Mouse (Mus musculus) limb, embryonic 14.5 days (tissue): ENCODE data around the gene Dync1li2. TPM values are rescaled to one million over a fixed set of nuclear protein-coding genes. Genes with fewer than 3 reads are reported as not detected.

Source experiments
- ATAC-seq: fragments of 200-750 bp; cut with Nextera tagmentation; 2 replicates; pipeline ENCODE4 v1.8.0; 2017; ENCODE audit warnings: low read depth, moderate number of reproducible peaks, moderate TSS enrichment; ENCODE audit not compliant: low FRiP score
- DNase-seq: peaks from one replicate; pipeline ENCODE4 v3.0.0-alpha.2; 2015; ENCODE audit warnings: low spot score
- H3K27ac ChIP-seq: fragments of 300-500 bp; sonication (generic); replicated peaks from 2 replicates; pipeline ENCODE4 v1.5.1; 2014; ENCODE audit warnings: low read depth, mild to moderate bottlenecking, low read length, moderate library complexity, mixed read lengths
- H3K27me3 ChIP-seq: fragments of 300-500 bp; sonication (generic); 2 replicates; pipeline ENCODE4 v1.6.1; 2014; ENCODE audit warnings: low read length, mixed read lengths; ENCODE audit not compliant: control insufficient read depth, insufficient read depth
- H3K36me3 ChIP-seq: fragments of 300-500 bp; sonication (generic); 2 replicates; pipeline ENCODE4 v1.6.1; 2014; ENCODE audit warnings: mild to moderate bottlenecking, low read length, moderate library complexity, mixed read lengths; ENCODE audit not compliant: control insufficient read depth, insufficient read depth
- H3K4me1 ChIP-seq: fragments of 300-500 bp; sonication (generic); 2 replicates; pipeline ENCODE4 v1.6.1; 2014; ENCODE audit warnings: antibody characterized with exemption, low read length, mixed read lengths; ENCODE audit not compliant: control insufficient read depth, insufficient read depth
- H3K4me2 ChIP-seq: fragments of 300-500 bp; sonication (generic); replicated peaks from 2 replicates; pipeline ENCODE4 v1.6.1; 2014; ENCODE audit warnings: low read depth, mild to moderate bottlenecking, low read length, moderate library complexity; ENCODE audit not compliant: severe bottlenecking
- H3K4me3 ChIP-seq: fragments of 300-500 bp; sonication (generic); replicated peaks from 2 replicates; pipeline ENCODE4 v1.5.1; 2014; ENCODE audit warnings: low read length
- H3K9ac ChIP-seq: fragments of 300-500 bp; sonication (generic); 2 replicates; pipeline ENCODE4 v1.6.1; 2014; ENCODE audit warnings: mild to moderate bottlenecking, low read depth, low read length, moderate library complexity; ENCODE audit not compliant: severe bottlenecking
- H3K9me3 ChIP-seq: fragments of 300-500 bp; sonication (generic); 2 replicates; pipeline ENCODE4 v1.6.1; 2016; ENCODE audit warnings: low read length; ENCODE audit not compliant: control insufficient read depth
- POLR2A ChIP-seq: fragments of 200-500 bp; IDR thresholded peaks from 2 replicates; pipeline ENCODE4 v1.8.0; 2012; ENCODE audit warnings: inconsistent platforms, mild to moderate bottlenecking, moderate library complexity, borderline replicate concordance; ENCODE audit not compliant: insufficient read depth, insufficient read length; ENCODE audit errors: extremely low read depth
- whole genome bisulfite sequencing: fragments of 180-500 bp; shearing (Covaris S2); extraction: QIAGEN DNeasy Blood & Tissue Kit; methylation state at CpG from one replicate; pipeline ENCODE4 v1.1.7; 2014; 5-methylcytosine and 5-hydroxymethylcytosine counted together
- polyA plus RNA-seq, 2 experiments: library from polyadenylated mRNA; depleted of rRNA in 1 of 2; stranded (reverse) in 1 of 2; unstranded in 1 of 2; fragments of >200 nt; fragmentation: Nextera tagmentation in 1 of 2; extraction: Ambion mirVana in 1 of 2; gene quantifications; 2 replicates each; pipeline versions ENCODE4 v1.2.1 to v1.2.3; 2012 to 2014

Gene Dync1li2
- polyA plus RNA-seq, 2 experiments: 48.8 to 64.7 TPM

DNA sequence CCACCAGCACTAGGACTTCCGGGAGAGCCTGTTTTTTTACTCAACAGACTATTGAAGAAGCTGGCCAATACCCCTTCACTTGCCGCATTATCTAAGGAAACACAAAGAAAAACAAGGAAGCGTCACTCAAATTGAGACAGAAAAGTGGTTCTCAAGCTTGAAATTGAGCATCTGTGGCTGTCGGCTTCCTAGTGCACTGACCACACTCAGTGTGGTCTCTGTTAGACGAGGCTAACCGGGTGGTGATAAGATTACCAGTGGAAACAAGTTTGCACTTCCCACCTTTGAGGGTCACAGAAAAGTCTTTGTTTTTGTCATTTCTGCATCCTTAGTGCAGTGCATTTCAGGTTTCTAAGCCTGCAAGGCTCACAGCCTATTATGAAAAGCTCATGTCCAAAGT is 20.5 kb downstream of the Dync1li2 start:
- 94% methylated on average over 6 of the region's 6 CpGs for WGBS
- Histone ChIP-seq H3K4me1 (no peaks in the 10 kb centered on the region), H3K9me3 (no peaks in the 10 kb centered on the region), H3K4me3 (no peak overlapping the region), H3K27ac (no peak overlapping the region), H3K27me3 (no peaks in the 10 kb centered on the region), H3K36me3 (peaks cover 96% of the 10 kb centered on the region), H3K4me2 (no peak overlapping the region), H3K9ac (no peak overlapping the region)
- ATAC-seq (no peak), DNase-seq (no peak)
- TF ChIP-seq POLR2A: no peak

DNA sequence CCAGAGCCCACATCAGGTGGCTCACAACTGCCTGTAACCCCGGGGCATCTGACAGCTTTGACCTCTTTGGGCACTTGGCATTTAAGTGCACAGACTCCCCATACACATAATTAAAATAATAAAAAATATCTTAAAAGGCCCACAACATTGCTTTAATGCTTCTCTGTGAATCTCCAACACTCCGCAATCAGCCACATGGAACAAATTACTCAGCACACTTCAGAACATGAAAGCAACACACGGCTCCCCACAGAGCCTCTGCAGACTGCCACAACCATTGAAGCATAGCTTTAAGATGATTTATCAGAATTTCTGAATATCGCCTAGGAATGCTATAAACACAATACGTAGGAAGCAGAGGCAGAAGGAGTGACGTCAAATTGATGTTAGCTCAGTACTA is 26.8 kb downstream of the Dync1li2 start:
- Histone ChIP-seq H3K9me3 (no peaks in the 10 kb centered on the region), H3K4me3 (no peak overlapping the region), H3K27me3 (no peaks in the 10 kb centered on the region), H3K36me3 (peaks cover 39% of the 10 kb centered on the region), H3K27ac (no peak overlapping the region), H3K4me2 (no peak overlapping the region), H3K4me1 (no peaks in the 10 kb centered on the region), H3K9ac (no peak overlapping the region)
- WGBS: 60% methylated on average over 6 of the region's 6 CpGs
- no peak for TF ChIP-seq POLR2A
- no peak for DNase-seq
- no peak for ATAC-seq

DNA sequence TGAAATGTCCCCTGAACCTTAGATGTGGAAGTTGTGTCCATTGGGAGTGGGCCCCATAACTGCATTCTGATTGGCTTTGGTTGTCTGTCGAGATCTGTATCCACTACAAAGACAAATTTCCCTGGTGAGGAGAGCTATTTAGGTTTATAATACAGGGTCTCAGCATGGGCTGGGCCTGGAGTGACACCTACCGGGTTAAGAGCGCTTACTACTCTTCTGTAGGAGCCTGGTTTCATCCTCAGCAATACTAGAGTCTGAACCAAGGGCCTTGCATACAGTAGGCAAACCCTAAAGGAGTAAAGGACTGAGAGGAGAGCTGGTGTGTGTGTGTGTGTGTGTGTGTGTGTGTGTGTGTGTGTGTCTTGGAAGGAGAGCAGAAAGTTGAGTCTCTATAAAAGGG is 28.6 kb downstream of the Dync1li2 start:
- H3K27ac ChIP-seq: no peak overlapping the region
- no peaks in the 10 kb centered on the region for H3K4me1 ChIP-seq
- H3K4me2 ChIP-seq: no peak overlapping the region
- ATAC-seq: no peak; the same call in 1 of the 2 replicates
- DNase-seq: no peak
- H3K4me3 ChIP-seq: no peak overlapping the region
- H3K9me3 ChIP-seq: no peaks in the 10 kb centered on the region
- no peaks in the 10 kb centered on the region for H3K27me3 ChIP-seq
- no peak overlapping the region for H3K9ac ChIP-seq
- 55% methylated on average over 3 of the region's 3 CpGs for WGBS
- TF ChIP-seq POLR2A: no peak
- peaks cover 21% of the 10 kb centered on the region for H3K36me3 ChIP-seq

DNA sequence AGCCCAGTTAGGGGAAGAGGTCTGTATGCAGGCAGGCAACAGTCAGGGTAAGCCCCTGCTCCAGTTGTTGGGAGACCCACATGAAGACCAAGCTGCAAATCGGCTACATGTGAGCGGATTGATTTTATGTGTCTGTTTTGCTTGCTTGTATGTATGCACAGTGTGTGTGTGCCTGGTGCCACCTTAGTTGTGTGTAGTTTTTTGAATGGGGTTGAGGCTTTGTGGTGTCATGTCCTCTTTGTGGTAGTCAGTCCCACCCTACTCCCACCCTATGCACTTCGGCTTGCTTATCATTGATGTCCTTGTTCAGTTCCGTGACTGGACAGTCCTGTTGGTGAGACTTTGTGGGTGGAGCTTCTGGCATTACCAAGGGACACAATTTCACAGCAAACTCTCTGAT is 29.1 kb downstream of the Dync1li2 start:
- no peaks in the 10 kb centered on the region for H3K4me1 ChIP-seq
- no peak overlapping the region for H3K4me2 ChIP-seq
- DNase-seq: no peak
- 0 out of 2 replicates have a peak, but pooled peaks have one; percentile 21 for ATAC-seq
- no peak overlapping the region for H3K4me3 ChIP-seq
- WGBS: 82% methylated on average over 4 of the region's 4 CpGs
- H3K27me3 ChIP-seq: no peaks in the 10 kb centered on the region
- no peak for TF ChIP-seq POLR2A
- no peak overlapping the region for H3K27ac ChIP-seq
- H3K36me3 ChIP-seq: peaks cover 17% of the 10 kb centered on the region
- H3K9me3 ChIP-seq: no peaks in the 10 kb centered on the region
- no peak overlapping the region for H3K9ac ChIP-seq

DNA sequence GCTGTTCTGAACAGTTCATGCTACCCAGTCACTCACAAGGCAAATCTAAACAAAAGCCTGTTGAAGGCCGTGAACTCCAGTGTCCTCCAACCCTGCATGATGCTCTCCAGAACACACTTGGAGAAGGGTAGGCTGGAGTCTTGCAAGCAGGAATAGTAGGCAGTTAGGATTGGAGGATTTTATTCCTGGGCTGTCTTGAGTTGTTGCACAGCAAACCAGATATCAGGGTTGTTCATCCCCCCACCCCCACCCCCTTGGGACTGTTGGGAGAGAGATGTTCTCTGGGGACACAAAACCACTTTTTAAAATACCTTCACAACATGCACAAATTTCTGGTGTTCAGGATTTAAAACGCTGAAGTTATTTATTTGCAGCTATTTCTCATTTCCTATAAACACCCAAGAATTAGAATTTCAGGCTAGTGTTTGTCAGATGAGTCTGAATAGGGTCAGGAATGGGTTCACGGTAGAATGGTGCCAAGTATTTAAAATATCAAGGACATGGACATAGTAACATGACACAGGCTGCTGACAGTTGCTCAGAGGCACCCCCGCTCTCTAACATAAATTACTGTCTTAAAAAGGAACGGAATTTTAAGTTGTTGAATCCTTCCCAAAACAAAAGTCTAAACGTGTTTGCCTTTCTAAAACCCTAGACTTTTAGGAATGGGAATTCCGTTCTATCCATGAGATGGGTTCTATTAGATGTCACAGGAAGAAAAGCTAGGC is 29.9 kb downstream of the Dync1li2 start:
- H3K27me3 ChIP-seq: no peaks in the 10 kb centered on the region
- H3K4me3 ChIP-seq: no peak overlapping the region
- H3K27ac ChIP-seq: no peak overlapping the region
- no peaks in the 10 kb centered on the region for H3K9me3 ChIP-seq
- H3K9ac ChIP-seq: no peak overlapping the region
- no peaks in the 10 kb centered on the region for H3K4me1 ChIP-seq
- WGBS: 68% methylated on average over 7 of the region's 7 CpGs
- peaks cover 11% of the 10 kb centered on the region for H3K36me3 ChIP-seq
- no peak for DNase-seq
- no peak for TF ChIP-seq POLR2A
- no peak overlapping the region for H3K4me2 ChIP-seq
- no peak for ATAC-seq

DNA sequence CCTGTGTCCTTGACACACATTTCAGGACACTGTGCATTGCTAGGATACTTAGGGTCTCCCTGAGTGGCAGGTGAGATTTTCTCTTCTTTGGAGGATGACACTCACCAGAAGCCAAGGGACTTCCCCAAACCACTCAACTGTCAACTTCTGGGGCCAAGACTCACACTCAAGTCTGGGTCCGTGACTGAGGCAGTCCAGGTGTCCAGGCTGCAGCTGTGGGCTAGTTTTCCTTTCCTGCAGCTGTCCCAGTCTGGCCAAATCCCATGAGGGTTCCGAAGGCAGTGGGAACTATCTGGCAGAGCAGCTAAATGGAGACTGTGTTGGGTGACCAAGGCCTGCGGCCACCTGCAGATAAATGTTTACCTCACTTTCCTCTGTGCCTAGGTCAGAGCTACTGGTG is 30.9 kb downstream of the Dync1li2 start:
- H3K4me3 ChIP-seq: no peak overlapping the region
- DNase-seq (no peak), ATAC-seq (no peak)
- no peak for TF ChIP-seq POLR2A
- H3K4me2 ChIP-seq: no peak overlapping the region
- no peaks in the 10 kb centered on the region for H3K4me1 ChIP-seq
- 0 out of 2 replicates have a peak, but pooled peaks cover under 1% of the 10 kb centered on the region for H3K36me3 ChIP-seq
- WGBS: 76% methylated on average over 3 of the region's 3 CpGs
- no peaks in the 10 kb centered on the region for H3K27me3 ChIP-seq
- H3K9ac ChIP-seq: no peak overlapping the region
- H3K27ac ChIP-seq: no peak overlapping the region
- no peaks in the 10 kb centered on the region for H3K9me3 ChIP-seq
